Mouse (Mus musculus) lung, postnatal 36 days (tissue): ENCODE results near the gene Cd2.
A peak's percentile ranks its signal among the peaks of the same experiment; 100 is the strongest.

Experiments
- DNase-seq: peaks from one replicate; pipeline ENCODE4 v3.0.0; 2022; ENCODE audit warnings: mixed read lengths

Gene Cd2

GRCm38 (mm10) chr3:101287911-101288311, at the start of gene Cd2:
TSS of gene Cd2 (minus strand) at chr3:101287939.
- DNase-seq = peak; percentile 60

- no peak for DNase-seq
Measured at GRCm38 (mm10) chr3:101328617-101329016, 40.9 kb upstream of the Cd2 start.

GRCm38 (mm10) chr3:101327248-101327647, 39.5 kb upstream of the Cd2 start:
- DNase-seq = no peak

- no peak for DNase-seq
Measured at GRCm38 (mm10) chr3:101322437-101322836, 34.7 kb upstream of the Cd2 start.

- no peak for DNase-seq
Measured at GRCm38 (mm10) chr3:101320874-101321273, 33.1 kb upstream of the Cd2 start.

GRCm38 (mm10) chr3:101318516-101319170, 30.9 kb upstream of the Cd2 start:
- no peak for DNase-seq

- DNase-seq = peak; percentile 35
Measured at GRCm38 (mm10) chr3:101318115-101318514, 30.4 kb upstream of the Cd2 start.

GRCm38 (mm10) chr3:101314954-101315353, 27.2 kb upstream of the Cd2 start:
- DNase-seq = no peak

- peak; percentile 54 for DNase-seq
Measured at GRCm38 (mm10) chr3:101313266-101314051, 25.7 kb upstream of the Cd2 start.

GRCm38 (mm10) chr3:101310977-101311376, 23.2 kb upstream of the Cd2 start:
- DNase-seq = no peak

- no peak for DNase-seq
Measured at GRCm38 (mm10) chr3:101309626-101310025, 21.9 kb upstream of the Cd2 start.

GRCm38 (mm10) chr3:101306090-101306489, 18.4 kb upstream of the Cd2 start:
- DNase-seq = no peak

- DNase-seq = no peak
Measured at GRCm38 (mm10) chr3:101305046-101305445, 17.3 kb upstream of the Cd2 start.

- peak; percentile 82 for DNase-seq
Measured at GRCm38 (mm10) chr3:101304156-101304555, 16.4 kb upstream of the Cd2 start.

GRCm38 (mm10) chr3:101300271-101301071, 12.7 kb upstream of the Cd2 start:
- DNase-seq = no peak

- no peak for DNase-seq
Measured at GRCm38 (mm10) chr3:101299591-101299990, 11.9 kb upstream of the Cd2 start.

GRCm38 (mm10) chr3:101297221-101297620, 9.5 kb upstream of the Cd2 start:
- DNase-seq = no peak

GRCm38 (mm10) chr3:101295931-101296820, 8.4 kb upstream of the Cd2 start:
- no peak for DNase-seq

GRCm38 (mm10) chr3:101295366-101295867, 7.7 kb upstream of the Cd2 start:
- DNase-seq = peak; percentile 93

- peak; percentile 43 for DNase-seq
Measured at GRCm38 (mm10) chr3:101294487-101295365, 7.0 kb upstream of the Cd2 start.

GRCm38 (mm10) chr3:101293571-101294135, 5.9 kb upstream of the Cd2 start:
- DNase-seq = peak; percentile 78
